Comparison of ENCODE assay signal across 11 mouse cellular contexts in genomic region chr2:33402638-33403037, GRCm38 (mm10).
"Had no signal": no experiment of that assay in that cellular context is flagged by ENCODE, and none has a peak within 500 bp of the region (broad histone marks: within the 10 kb centered on the region; RNA-seq: fewer than 3 reads in every experiment).

No protein-coding gene starts in this region.

- H3K9me3 ChIP-seq: limb, embryonic 12.5 days; limb, embryonic 15.5 days; megakaryocyte, embryonic 14.5 days; midbrain, embryonic 13.5 days; neural tube, embryonic 13.5 days had no signal

- ATAC-seq: inflammation-experienced regulatory T-cells, adult 6 months; midbrain, embryonic 16.5 days had no signal

- H3K9ac ChIP-seq: limb, embryonic 12.5 days; limb, embryonic 15.5 days; lung, embryonic 14.5 days; midbrain, embryonic 13.5 days; neural tube, embryonic 13.5 days had no signal

- H3K36me3 ChIP-seq: midbrain, embryonic 13.5 days; neural tube, embryonic 13.5 days had no signal

- H3K4me3 ChIP-seq: limb, embryonic 12.5 days; limb, embryonic 15.5 days; megakaryocyte, embryonic 14.5 days; midbrain, embryonic 13.5 days; myocyte; neural tube, embryonic 13.5 days had no signal

- H3K27me3 ChIP-seq: limb, embryonic 12.5 days; limb, embryonic 15.5 days; megakaryocyte, embryonic 14.5 days; midbrain, embryonic 13.5 days; neural tube, embryonic 13.5 days had no signal

- H3K4me2 ChIP-seq: limb, embryonic 12.5 days; limb, embryonic 15.5 days; lung, embryonic 14.5 days; midbrain, embryonic 13.5 days; neural tube, embryonic 13.5 days had no signal

- H3K4me1 ChIP-seq: limb, embryonic 12.5 days; limb, embryonic 15.5 days had no signal

- H3K27ac ChIP-seq: limb, embryonic 12.5 days; limb, embryonic 15.5 days; macrophage; midbrain, embryonic 13.5 days; neural tube, embryonic 13.5 days; stomach, postnatal 0 days had no signal
